Mouse (Mus musculus) liver, embryonic 16.5 days (tissue): ENCODE results near the gene Nxpe3. TPM values are rescaled to one million over a fixed set of nuclear protein-coding genes. Genes with fewer than 3 reads are reported as not detected.
A peak's percentile ranks its signal among the peaks of the same experiment; 100 is the strongest.
"Not testable (repeated sequence)": the region's sequence is repeated elsewhere in the genome, so short reads cannot be mapped to it uniquely, and the experiment has no call there.

ENCODE experiments used
- ATAC-seq: fragments of 200-750 bp; cut with Nextera tagmentation; 2 replicates; pipeline ENCODE4 v1.8.0; 2017; ENCODE audit warnings: low read depth, mild to moderate bottlenecking, moderate number of reproducible peaks, moderate library complexity
- H3K27ac ChIP-seq: fragments of 300-500 bp; sonication (generic); 2 replicates; pipeline ENCODE4 v1.5.1; 2014; ENCODE audit warnings: mild to moderate bottlenecking, low read length
- H3K27me3 ChIP-seq: fragments of 300-500 bp; sonication (generic); 2 replicates; pipeline ENCODE4 v1.6.1; 2014; ENCODE audit warnings: low read depth, low read length, mixed read lengths; ENCODE audit not compliant: control insufficient read depth, insufficient read depth
- H3K36me3 ChIP-seq: fragments of 300-500 bp; sonication (generic); 2 replicates; pipeline ENCODE4 v1.6.1; 2014; ENCODE audit warnings: mild to moderate bottlenecking; ENCODE audit not compliant: control insufficient read depth, insufficient read depth
- H3K4me1 ChIP-seq: fragments of 300-500 bp; sonication (generic); 2 replicates; pipeline ENCODE4 v1.6.1; 2014; ENCODE audit warnings: low read depth, low read length, mixed read lengths; ENCODE audit not compliant: control insufficient read depth
- H3K4me2 ChIP-seq: fragments of 300-500 bp; sonication (generic); 2 replicates; pipeline ENCODE4 v1.6.1; 2014; ENCODE audit warnings: low read depth, low read length, mixed read lengths
- H3K4me3 ChIP-seq: fragments of 300-500 bp; sonication (generic); 2 replicates; pipeline ENCODE4 v1.5.1; 2014; ENCODE audit warnings: low read depth, mild to moderate bottlenecking, low read length
- H3K9ac ChIP-seq: fragments of 300-500 bp; sonication (generic); 2 replicates; pipeline ENCODE4 v1.6.1; 2014; ENCODE audit warnings: low read depth, low read length
- H3K9me3 ChIP-seq: fragments of 300-500 bp; sonication (generic); replicated peaks from 2 replicates; pipeline ENCODE4 v1.6.1; 2016; ENCODE audit warnings: low read length; ENCODE audit not compliant: control insufficient read depth
- WGBS: fragments of 180-500 bp; shearing (Covaris S2); extraction: QIAGEN DNeasy Blood & Tissue Kit; methylation state at CpG from one replicate; pipeline ENCODE4 v1.1.7; 2014; ENCODE audit not compliant: insufficient replicate concordance; 5-methylcytosine and 5-hydroxymethylcytosine counted together
- polyA plus RNA-seq: library from polyadenylated mRNA; unstranded; fragments of >200 nt; fragmentation: Nextera tagmentation; extraction: Ambion mirVana; gene quantifications from 2 replicates; pipeline ENCODE4 v1.2.1, GENCODE M21; 2015

Gene Nxpe3
- polyA plus RNA-seq, 1 experiment from 2014 or later: 0.60 TPM

- no peak for ATAC-seq
- Histone ChIP-seq H3K4me3 (no peak overlapping the region), H3K36me3 (no peaks in the 10 kb centered on the region), H3K27me3 (no peaks in the 10 kb centered on the region), H3K4me1 (no peaks in the 10 kb centered on the region), H3K27ac (no peak overlapping the region), H3K9ac (no peak overlapping the region), H3K4me2 (no peak overlapping the region), H3K9me3 (no peaks in the 10 kb centered on the region)
- 56% methylated on average over 6 of the region's 6 CpGs for WGBS
Observed at GRCm38 (mm10) chr16:55876025-55876424, 19.1 kb downstream of the Nxpe3 start.

DNA sequence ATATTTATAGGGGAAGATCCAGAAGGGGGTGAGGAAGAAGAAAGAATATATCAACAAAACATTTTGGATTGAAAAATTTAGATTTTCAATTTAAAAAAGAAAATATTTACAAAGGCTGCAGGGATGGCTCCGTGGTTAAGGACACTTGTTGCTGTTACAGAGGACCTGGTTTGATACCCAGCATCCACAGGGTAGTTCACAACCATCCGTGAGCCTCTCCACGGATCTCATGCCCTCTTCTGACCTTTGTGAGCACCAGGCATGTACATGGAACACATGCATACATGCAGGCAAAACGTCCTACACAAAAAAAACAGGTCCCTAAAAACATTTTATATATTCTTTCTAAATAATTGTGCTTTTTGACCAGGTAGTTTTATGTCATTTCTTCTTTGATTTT, 31.3 kb downstream of the Nxpe3 start:
- H3K27me3 ChIP-seq: no peaks in the 10 kb centered on the region
- no peak overlapping the region for H3K4me3 ChIP-seq
- H3K9me3 ChIP-seq: no peaks in the 10 kb centered on the region
- no peak overlapping the region for H3K9ac ChIP-seq
- 48% methylated on average over 4 of the region's 4 CpGs for WGBS
- H3K27ac ChIP-seq: no peak overlapping the region
- no peaks in the 10 kb centered on the region for H3K4me1 ChIP-seq
- no peaks in the 10 kb centered on the region for H3K36me3 ChIP-seq
- H3K4me2 ChIP-seq: no peak overlapping the region
- ATAC-seq: no peak

DNA sequence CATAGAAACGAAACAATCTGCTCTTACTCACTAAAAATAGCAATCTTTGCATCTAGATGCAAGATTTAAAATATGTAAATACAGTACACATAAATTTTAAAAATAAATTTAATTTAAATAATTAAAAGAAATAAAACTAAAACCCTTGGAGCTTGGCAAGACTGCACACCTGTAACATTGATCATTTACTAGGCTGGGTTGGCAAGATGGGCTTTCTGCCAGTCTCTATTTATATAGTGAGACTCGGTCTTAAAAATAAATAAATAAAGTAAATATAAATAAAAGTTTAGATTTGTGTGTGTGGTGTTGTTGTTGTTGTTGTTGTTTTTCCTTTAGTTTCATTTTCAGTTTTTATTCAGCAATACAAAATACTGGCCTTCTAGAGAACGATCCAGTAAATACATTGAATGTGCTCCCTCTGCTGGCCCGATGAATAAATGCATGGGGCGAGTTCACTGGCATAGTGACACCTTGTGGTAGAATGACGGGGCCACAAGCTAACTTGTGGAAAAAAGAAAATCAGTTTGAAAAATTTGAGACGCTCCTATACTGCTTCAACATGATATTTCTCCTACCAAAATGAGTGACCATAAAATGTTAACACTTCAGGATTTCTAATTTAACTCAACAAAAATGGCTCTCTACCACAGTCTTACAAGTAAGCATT, 31.8 kb downstream of the Nxpe3 start:
- no peak overlapping the region for H3K4me2 ChIP-seq
- H3K4me3 ChIP-seq: no peak overlapping the region
- H3K9me3 ChIP-seq: no peaks in the 10 kb centered on the region
- no peak overlapping the region for H3K9ac ChIP-seq
- H3K27me3 ChIP-seq: no peaks in the 10 kb centered on the region
- H3K36me3 ChIP-seq: no peaks in the 10 kb centered on the region
- no peak for ATAC-seq
- WGBS: 19% methylated on average over 7 of the region's 7 CpGs
- no peak overlapping the region for H3K27ac ChIP-seq
- H3K4me1 ChIP-seq: no peaks in the 10 kb centered on the region

- ATAC-seq: no peak
- H3K27ac ChIP-seq: no peak overlapping the region
- no peaks in the 10 kb centered on the region for H3K4me1 ChIP-seq
- no peak overlapping the region for H3K4me3 ChIP-seq
- no peaks in the 10 kb centered on the region for H3K27me3 ChIP-seq
- H3K9me3 ChIP-seq: no peaks in the 10 kb centered on the region
- H3K4me2 ChIP-seq: no peak overlapping the region
- H3K9ac ChIP-seq: no peak overlapping the region
- no peaks in the 10 kb centered on the region for H3K36me3 ChIP-seq
- WGBS: 74% methylated on average over 3 of the region's 3 CpGs
Observed at GRCm38 (mm10) chr16:55861104-55861503, 34.0 kb downstream of the Nxpe3 start.

DNA sequence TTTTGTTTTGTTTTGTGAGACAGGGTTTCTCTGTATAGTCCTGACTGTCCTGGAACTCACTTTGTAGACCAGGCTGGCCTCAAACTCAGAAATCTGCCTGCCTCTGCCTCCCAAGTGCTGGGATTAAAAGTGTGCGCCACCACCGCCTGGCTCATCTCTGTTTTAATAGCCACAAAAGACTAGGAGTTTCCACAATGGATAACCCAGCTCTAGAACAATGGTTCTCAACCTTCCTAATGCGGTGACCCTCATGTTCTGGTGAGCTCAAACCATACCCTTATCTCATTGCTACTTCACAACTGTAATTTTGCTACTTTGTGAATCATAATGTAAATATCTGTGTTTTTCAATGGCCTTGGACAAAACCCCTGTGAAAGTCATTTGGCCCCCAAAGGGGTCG, 35.7 kb downstream of the Nxpe3 start:
- not testable (repeated sequence) for H3K9me3 ChIP-seq, H3K4me3 ChIP-seq, H3K27me3 ChIP-seq, H3K27ac ChIP-seq, ATAC-seq, H3K9ac ChIP-seq, H3K4me2 ChIP-seq, H3K4me1 ChIP-seq, H3K36me3 ChIP-seq
- 71% methylated on average over 4 of the region's 4 CpGs for WGBS

DNA sequence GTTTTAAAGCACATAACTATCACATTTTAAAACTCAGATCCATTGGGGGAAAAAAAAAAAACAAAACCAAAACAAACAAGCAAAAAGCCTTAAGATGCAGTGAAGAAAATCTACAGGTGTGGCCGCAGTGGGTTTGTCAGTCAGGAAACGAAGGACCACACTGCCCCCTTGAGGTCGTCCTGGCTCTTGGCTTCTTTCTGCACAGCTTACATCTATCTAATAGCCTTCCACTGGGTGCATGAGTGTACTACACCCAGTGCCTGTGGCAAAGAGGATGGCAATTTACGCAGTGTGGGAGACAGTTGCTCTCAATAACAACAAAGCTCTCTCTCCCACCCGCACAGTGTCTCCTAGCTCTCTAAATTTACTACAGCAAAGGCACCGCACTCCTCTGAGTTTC, 36.6 kb downstream of the Nxpe3 start:
- Histone ChIP-seq H3K4me1 (no peaks in the 10 kb centered on the region), H3K36me3 (no peaks in the 10 kb centered on the region), H3K4me2 (no peak overlapping the region), H3K27ac (no peak overlapping the region), H3K27me3 (no peaks in the 10 kb centered on the region), H3K9ac (no peak overlapping the region), H3K9me3 (no peaks in the 10 kb centered on the region), H3K4me3 (no peak overlapping the region)
- WGBS: 66% methylated on average over 6 of the region's 6 CpGs
- ATAC-seq: no peak

GRCm38 (mm10) chr16:55852943-55853727, 42.0 kb downstream of the Nxpe3 start:
- no peak overlapping the region for H3K4me3 ChIP-seq
- WGBS: 49% methylated on average over 19 of the region's 19 CpGs
- no peak overlapping the region for H3K27ac ChIP-seq
- no peaks in the 10 kb centered on the region for H3K27me3 ChIP-seq
- ATAC-seq: 0 out of 2 replicates have a peak, but pooled peaks have one; percentile 19
- H3K4me1 ChIP-seq: no peaks in the 10 kb centered on the region
- no peaks in the 10 kb centered on the region for H3K9me3 ChIP-seq
- H3K9ac ChIP-seq: no peak overlapping the region
- H3K4me2 ChIP-seq: no peak overlapping the region
- H3K36me3 ChIP-seq: no peaks in the 10 kb centered on the region

DNA sequence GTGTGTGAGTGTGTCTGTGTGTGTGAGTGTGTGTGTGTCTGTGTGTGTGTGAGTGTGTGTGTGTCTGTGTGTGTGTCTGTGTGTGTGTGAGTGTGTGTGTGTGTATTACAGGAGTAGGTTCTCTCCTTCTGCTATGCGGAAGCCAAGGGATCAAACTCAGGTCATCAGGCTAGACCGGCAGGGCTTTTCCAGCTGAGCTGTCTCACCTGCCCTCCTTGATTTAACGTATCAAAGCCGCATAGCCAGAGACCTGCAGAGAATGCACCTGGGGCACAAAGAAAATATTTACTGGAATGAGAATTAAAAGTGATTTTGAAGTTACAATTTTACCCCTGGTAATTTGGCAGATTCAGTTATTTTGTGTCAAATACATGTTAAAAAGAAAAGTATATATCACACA, 42.6 kb downstream of the Nxpe3 start:
- Histone ChIP-seq H3K4me3 (no peak overlapping the region), H3K27ac (no peak overlapping the region), H3K9me3 (no peaks in the 10 kb centered on the region), H3K4me1 (no peaks in the 10 kb centered on the region), H3K36me3 (no peaks in the 10 kb centered on the region), H3K27me3 (no peaks in the 10 kb centered on the region), H3K9ac (no peak overlapping the region), H3K4me2 (no peak overlapping the region)
- 74% methylated on average over 4 of the region's 4 CpGs for WGBS
- ATAC-seq: no peak

GRCm38 (mm10) chr16:55850485-55850884, 44.6 kb downstream of the Nxpe3 start:
- Histone ChIP-seq H3K4me2 (no peak overlapping the region), H3K27ac (no peak overlapping the region), H3K36me3 (no peaks in the 10 kb centered on the region), H3K9ac (no peak overlapping the region), H3K9me3 (no peaks in the 10 kb centered on the region), H3K4me3 (no peak overlapping the region), H3K4me1 (no peaks in the 10 kb centered on the region), H3K27me3 (no peaks in the 10 kb centered on the region)
- no peak for ATAC-seq
- WGBS: 81% methylated on average over 3 of the region's 3 CpGs
